Mouse (Mus musculus): ENCODE results near the gene Dock3.
A peak's percentile ranks its signal among the peaks of the same experiment; 100 is the strongest.

Gene Dock3

GRCm38 (mm10) chr9:107231539-107232139, at the start of gene Dock3:
Dock3 (minus strand) TSS chr9:107231909.
- DNase-seq (ENCODE audit: low spot score in 2 of 2) = peak; percentile 87 to 89

- no peak for DNase-seq (ENCODE audit: low spot score in 2 of 2)
Observed at GRCm38 (mm10) chr9:107280322-107281027, 48.8 kb upstream of the Dock3 start.

GRCm38 (mm10) chr9:107279378-107280321, 47.9 kb upstream of the Dock3 start:
- DNase-seq (ENCODE audit: low spot score in 2 of 2) = no peak

GRCm38 (mm10) chr9:107278527-107279377, 47.0 kb upstream of the Dock3 start:
- DNase-seq (ENCODE audit: low spot score in 2 of 2) = peak; percentile 67 to 71

GRCm38 (mm10) chr9:107278126-107278525, 46.4 kb upstream of the Dock3 start:
- peak; percentile 56 to 64 for DNase-seq (ENCODE audit: low spot score in 2 of 2)

GRCm38 (mm10) chr9:107277603-107278002, 45.9 kb upstream of the Dock3 start:
- DNase-seq (ENCODE audit: low spot score in 2 of 2) = no peak

- no peak for DNase-seq (ENCODE audit: low spot score in 2 of 2)
Observed at GRCm38 (mm10) chr9:107275710-107276109, 44.0 kb upstream of the Dock3 start.

- no peak for DNase-seq (ENCODE audit: low spot score in 2 of 2)
Observed at GRCm38 (mm10) chr9:107274751-107275150, 43.0 kb upstream of the Dock3 start.

GRCm38 (mm10) chr9:107273184-107273583, 41.5 kb upstream of the Dock3 start:
- DNase-seq (ENCODE audit: low spot score in 2 of 2) = no peak

GRCm38 (mm10) chr9:107272284-107272683, 40.6 kb upstream of the Dock3 start:
- DNase-seq (ENCODE audit: low spot score in 2 of 2) = no peak

GRCm38 (mm10) chr9:107271177-107271938, 39.6 kb upstream of the Dock3 start:
- no peak for DNase-seq (ENCODE audit: low spot score in 2 of 2)

- no peak for DNase-seq (ENCODE audit: low spot score in 2 of 2)
Observed at GRCm38 (mm10) chr9:107269772-107270171, 38.1 kb upstream of the Dock3 start.

- no peak for DNase-seq (ENCODE audit: low spot score in 2 of 2)
Observed at GRCm38 (mm10) chr9:107267721-107268402, 36.2 kb upstream of the Dock3 start.

GRCm38 (mm10) chr9:107267028-107267427, 35.3 kb upstream of the Dock3 start:
- no peak for DNase-seq (ENCODE audit: low spot score in 2 of 2)

- no peak for DNase-seq (ENCODE audit: low spot score in 2 of 2)
Observed at GRCm38 (mm10) chr9:107264731-107265130, 33.0 kb upstream of the Dock3 start.

- no peak for DNase-seq (ENCODE audit: low spot score in 2 of 2)
Observed at GRCm38 (mm10) chr9:107263912-107264311, 32.2 kb upstream of the Dock3 start.

GRCm38 (mm10) chr9:107262375-107262774, 30.7 kb upstream of the Dock3 start:
- no peak for DNase-seq (ENCODE audit: low spot score in 2 of 2)

GRCm38 (mm10) chr9:107261792-107262191, 30.1 kb upstream of the Dock3 start:
- no peak for DNase-seq (ENCODE audit: low spot score in 2 of 2)

GRCm38 (mm10) chr9:107260836-107261235, 29.1 kb upstream of the Dock3 start:
- DNase-seq (ENCODE audit: low spot score in 2 of 2) = peak in 1 of 2 experiments; percentile 66

- DNase-seq (ENCODE audit: low spot score in 2 of 2) = peak in 1 of 2 experiments; percentile 59
Observed at GRCm38 (mm10) chr9:107260429-107260828, 28.7 kb upstream of the Dock3 start.
